Mouse (Mus musculus) lung, postnatal 14 days (tissue): ENCODE measurements at regions not wholly inside any gene's neighbourhood (a gene's known extent, or its start where the extent isn't known, plus 50 kb on each side); places are given as distances from the start of the nearest gene placed in this dataset.

Experiments
- DNase-seq: peaks from one replicate; pipeline ENCODE4 v3.0.0; 2021

- DNase-seq, result peak; percentile 28
Observed at GRCm38 (mm10) chr2:45747263-45748236, 630.4 kb upstream of the Zeb2 start.

- no peak for DNase-seq
Observed at GRCm38 (mm10) chr2:45746606-45747005, 629.4 kb upstream of the Zeb2 start.

GRCm38 (mm10) chr2:45736278-45736677 lies 619.1 kb upstream of the Zeb2 start:
- no peak for DNase-seq

GRCm38 (mm10) chr2:45713997-45714396 lies 596.8 kb upstream of the Zeb2 start:
- no peak for DNase-seq

- DNase-seq, result no peak
Observed at GRCm38 (mm10) chr2:45707026-45707425, 589.8 kb upstream of the Zeb2 start.

- DNase-seq, result no peak
Observed at GRCm38 (mm10) chr2:45702511-45702910, 585.3 kb upstream of the Zeb2 start.

GRCm38 (mm10) chr2:45700578-45700977 lies 583.4 kb upstream of the Zeb2 start:
- DNase-seq, result no peak

- DNase-seq, result no peak
Observed at GRCm38 (mm10) chr2:45693291-45694020, 576.3 kb upstream of the Zeb2 start.

GRCm38 (mm10) chr2:45692819-45693218 lies 575.6 kb upstream of the Zeb2 start:
- no peak for DNase-seq

- DNase-seq, result no peak
Observed at GRCm38 (mm10) chr2:45688996-45689395, 571.8 kb upstream of the Zeb2 start.

GRCm38 (mm10) chr2:45681251-45681650 lies 564.1 kb upstream of the Zeb2 start:
- no peak for DNase-seq

- no peak for DNase-seq
Observed at GRCm38 (mm10) chr2:45679101-45679895, 562.1 kb upstream of the Zeb2 start.

GRCm38 (mm10) chr2:45678685-45679084 lies 561.5 kb upstream of the Zeb2 start:
- DNase-seq, result no peak

- DNase-seq, result no peak
Observed at GRCm38 (mm10) chr2:45675776-45676175, 558.6 kb upstream of the Zeb2 start.

- DNase-seq, result no peak
Observed at GRCm38 (mm10) chr2:45656011-45656410, 538.8 kb upstream of the Zeb2 start.

- no peak for DNase-seq
Observed at GRCm38 (mm10) chr2:45654693-45655092, 537.5 kb upstream of the Zeb2 start.

GRCm38 (mm10) chr2:45652977-45653376 lies 535.8 kb upstream of the Zeb2 start:
- DNase-seq, result no peak

- no peak for DNase-seq
Observed at GRCm38 (mm10) chr2:45650271-45650985, 533.2 kb upstream of the Zeb2 start.

- no peak for DNase-seq
Observed at GRCm38 (mm10) chr2:45647846-45648245, 530.7 kb upstream of the Zeb2 start.

- no peak for DNase-seq
Observed at GRCm38 (mm10) chr2:45630081-45630480, 512.9 kb upstream of the Zeb2 start.

- no peak for DNase-seq
Observed at GRCm38 (mm10) chr2:45629616-45630015, 512.4 kb upstream of the Zeb2 start.

- DNase-seq, result no peak
Observed at GRCm38 (mm10) chr2:45623056-45623455, 505.9 kb upstream of the Zeb2 start.
